Mouse (Mus musculus) stomach, embryonic 16.5 days (tissue): ENCODE results near the gene Rgsl1. TPM values are rescaled to one million over a fixed set of nuclear protein-coding genes. Genes with fewer than 3 reads are reported as not detected.
A peak's percentile ranks its signal among the peaks of the same experiment; 100 is the strongest.

Source experiments
- ATAC-seq: fragments of 200-750 bp; cut with Nextera tagmentation; 2 replicates; pipeline ENCODE4 v1.8.0; 2017; ENCODE audit warnings: moderate number of reproducible peaks, moderate TSS enrichment; ENCODE audit not compliant: insufficient read depth, low FRiP score
- H3K27ac ChIP-seq: fragments of 300-500 bp; sonication (generic); 2 replicates; pipeline ENCODE4 v1.5.1; 2014; ENCODE audit warnings: low read length
- H3K27me3 ChIP-seq: fragments of 300-500 bp; sonication (generic); 2 replicates; pipeline ENCODE4 v1.6.1; 2014; ENCODE audit warnings: low read length, control low read depth, mixed read lengths; ENCODE audit not compliant: control insufficient read depth, insufficient read depth
- H3K36me3 ChIP-seq: fragments of 300-500 bp; sonication (generic); 2 replicates; pipeline ENCODE4 v1.6.1; 2014; ENCODE audit warnings: low read length; ENCODE audit not compliant: control insufficient read depth, insufficient read depth
- H3K4me1 ChIP-seq: fragments of 300-500 bp; sonication (generic); 2 replicates; pipeline ENCODE4 v1.6.1; 2014; ENCODE audit warnings: low read length, control low read depth, mixed read lengths; ENCODE audit not compliant: control insufficient read depth, insufficient read depth
- H3K4me2 ChIP-seq: fragments of 300-500 bp; sonication (generic); 2 replicates; pipeline ENCODE4 v1.6.1; 2014; ENCODE audit warnings: low read depth, low read length, mixed read lengths
- H3K4me3 ChIP-seq: fragments of 300-500 bp; sonication (generic); replicated peaks from 2 replicates; pipeline ENCODE4 v1.5.1; 2014; ENCODE audit warnings: mild to moderate bottlenecking, low read length
- H3K9ac ChIP-seq: fragments of 300-500 bp; sonication (generic); 2 replicates; pipeline ENCODE4 v1.6.1; 2014; ENCODE audit warnings: low read length
- H3K9me3 ChIP-seq: fragments of 300-500 bp; sonication (generic); replicated peaks from 2 replicates; pipeline ENCODE4 v1.6.1; 2016; ENCODE audit warnings: low read length, control low read depth; ENCODE audit not compliant: control insufficient read depth
- WGBS: fragments of 180-500 bp; shearing (Covaris S2); extraction: QIAGEN DNeasy Blood & Tissue Kit; methylation state at CpG from one replicate; pipeline ENCODE4 v1.1.7; 2014; 5-methylcytosine and 5-hydroxymethylcytosine counted together
- polyA plus RNA-seq: library from polyadenylated mRNA; unstranded; fragments of >200 nt; fragmentation: Nextera tagmentation; extraction: Ambion mirVana; gene quantifications from 2 replicates; pipeline ENCODE4 v1.2.1, GENCODE M21; 2015

The Rgsl1 gene
- polyA plus RNA-seq, 1 experiment from 2014 or later: 0.12 TPM

DNA sequence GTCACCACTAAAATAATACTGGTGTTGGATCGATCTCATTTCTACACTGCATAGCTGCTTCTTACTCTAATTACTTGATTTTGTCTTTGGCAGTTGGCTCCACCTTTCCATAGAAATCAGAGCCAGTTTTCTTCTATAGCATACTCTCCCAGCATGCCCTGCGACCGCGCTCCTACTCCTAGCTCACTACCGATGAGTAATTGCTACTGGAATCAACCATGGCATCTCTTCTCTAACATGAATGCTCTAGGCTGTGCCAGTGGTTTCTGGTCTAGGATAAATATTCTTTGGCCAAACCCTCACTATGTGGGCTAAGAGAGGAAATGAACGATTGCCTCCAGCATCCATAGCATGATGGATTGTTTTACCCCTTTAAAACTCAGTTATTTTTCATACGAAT is 2.5 kb upstream of the Rgsl1 start:
- Histone ChIP-seq H3K27ac (no peak overlapping the region), H3K27me3 (no peaks in the 10 kb centered on the region), H3K9me3 (no peaks in the 10 kb centered on the region), H3K4me2 (no peak overlapping the region), H3K9ac (no peak overlapping the region), H3K4me3 (no peak overlapping the region), H3K36me3 (no peaks in the 10 kb centered on the region), H3K4me1 (no peaks in the 10 kb centered on the region)
- 83% methylated on average over 7 of the region's 7 CpGs for WGBS
- no peak for ATAC-seq

DNA sequence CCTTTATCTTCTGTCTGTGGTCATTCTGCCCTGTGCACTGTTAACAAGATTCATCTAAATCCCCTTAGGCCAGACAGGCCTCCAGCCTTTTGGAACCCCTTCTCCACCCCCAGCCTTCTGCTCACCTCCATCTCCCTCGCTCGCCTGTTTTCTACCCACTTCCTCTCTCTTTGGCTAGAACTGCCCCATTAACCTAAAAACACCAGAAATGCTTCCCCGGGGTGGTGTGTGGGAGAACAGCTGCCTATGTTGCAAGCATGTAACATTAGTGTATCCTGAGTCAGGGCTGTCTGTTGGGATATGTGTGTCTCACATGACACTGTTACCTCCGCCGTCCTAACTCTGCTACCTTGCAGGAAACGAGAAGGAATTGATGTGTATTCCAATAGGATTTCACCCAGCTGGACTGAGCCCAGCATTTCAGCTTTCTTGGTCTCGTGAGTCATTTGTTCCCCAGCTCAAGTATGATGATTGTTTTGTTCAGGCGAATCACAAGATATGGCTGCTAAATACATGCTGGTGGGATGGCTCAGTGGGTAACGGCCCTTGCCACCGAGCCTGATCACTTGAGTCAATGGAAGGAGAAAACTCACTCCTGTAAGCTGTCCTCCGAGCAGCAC is 1.7 kb downstream of the Rgsl1 start:
- H3K4me3 ChIP-seq: no peak overlapping the region
- no peaks in the 10 kb centered on the region for H3K4me1 ChIP-seq
- ATAC-seq: no peak
- no peaks in the 10 kb centered on the region for H3K27me3 ChIP-seq
- H3K36me3 ChIP-seq: no peaks in the 10 kb centered on the region
- no peak overlapping the region for H3K9ac ChIP-seq
- no peaks in the 10 kb centered on the region for H3K9me3 ChIP-seq
- 77% methylated on average over 11 of the region's 11 CpGs for WGBS
- no peak overlapping the region for H3K4me2 ChIP-seq
- no peak overlapping the region for H3K27ac ChIP-seq

DNA sequence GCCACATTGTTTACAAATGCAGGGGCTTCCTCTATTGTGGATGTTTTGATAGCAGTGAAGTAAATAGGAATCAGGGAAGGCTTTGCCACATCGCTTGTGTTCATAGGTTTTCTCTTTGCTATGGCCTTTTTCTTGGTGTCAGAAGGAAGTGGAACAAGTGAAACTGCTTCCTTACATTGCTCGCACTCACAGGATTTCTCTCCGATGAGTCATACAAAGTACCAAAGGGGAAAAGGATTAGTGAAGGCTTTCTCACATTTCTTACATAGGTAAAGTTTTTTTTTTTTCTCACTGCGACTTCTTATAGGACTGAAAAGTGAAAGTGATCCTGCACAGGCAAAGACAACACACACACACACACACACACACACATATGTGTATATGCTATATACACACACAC is 7.9 kb downstream of the Rgsl1 start:
- no peak for ATAC-seq
- H3K27me3 ChIP-seq: no peaks in the 10 kb centered on the region
- 0 out of 2 replicates have a peak, but pooled peaks cover 3% of the 10 kb centered on the region for H3K4me1 ChIP-seq
- 51% methylated on average over 4 of the region's 4 CpGs for WGBS
- H3K9me3 ChIP-seq: no peaks in the 10 kb centered on the region
- H3K27ac ChIP-seq: no peak overlapping the region
- no peak overlapping the region for H3K4me3 ChIP-seq
- no peak overlapping the region for H3K4me2 ChIP-seq
- H3K9ac ChIP-seq: no peak overlapping the region
- H3K36me3 ChIP-seq: no peaks in the 10 kb centered on the region

DNA sequence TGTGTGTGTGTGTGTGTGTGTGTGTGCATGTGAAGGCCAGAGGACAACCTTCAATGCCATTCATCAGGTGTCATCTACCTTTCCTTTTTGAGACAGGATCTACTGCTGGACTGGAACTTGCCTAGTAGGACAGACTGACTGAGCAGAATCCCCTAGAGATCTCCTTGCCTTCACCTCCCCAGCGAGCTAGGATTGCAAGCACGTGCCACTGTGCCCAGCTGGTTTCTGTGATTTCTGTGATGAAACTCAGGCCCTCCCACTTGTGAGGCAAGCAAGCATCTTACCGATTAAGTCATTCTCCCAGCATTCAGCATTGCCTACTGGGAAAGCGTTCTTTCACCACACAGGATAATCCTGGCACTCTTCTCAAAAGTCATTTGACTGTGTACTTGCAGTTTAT is 13.2 kb downstream of the Rgsl1 start:
- WGBS: 70% methylated on average over 4 of the region's 4 CpGs
- Histone ChIP-seq H3K36me3 (no peaks in the 10 kb centered on the region), H3K4me3 (no peak overlapping the region), H3K27me3 (no peaks in the 10 kb centered on the region), H3K4me1 (0 out of 2 replicates have a peak, but pooled peaks cover 1% of the 10 kb centered on the region), H3K9ac (no peak overlapping the region), H3K27ac (no peak overlapping the region), H3K4me2 (no peak overlapping the region), H3K9me3 (no peaks in the 10 kb centered on the region)
- no peak for ATAC-seq

DNA sequence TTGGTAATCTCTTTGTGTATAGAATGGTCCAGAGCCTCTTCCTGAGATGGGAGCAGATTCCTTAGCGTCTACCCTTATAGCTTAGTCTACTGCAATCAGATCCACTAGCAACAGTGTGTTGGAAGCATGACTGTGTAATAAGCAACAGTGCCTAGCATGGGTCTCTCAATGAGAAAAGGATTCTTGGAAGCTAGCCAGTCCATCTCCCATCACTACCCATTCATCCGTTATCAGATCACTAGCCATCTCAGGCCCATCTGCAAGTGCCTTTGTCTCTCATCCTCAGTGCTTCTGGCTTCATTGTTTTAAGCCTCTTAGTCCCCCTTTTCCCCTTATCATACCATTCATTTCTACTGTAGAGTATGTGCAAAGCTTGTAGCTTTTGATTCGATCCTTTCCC is 23.7 kb downstream of the Rgsl1 start:
- H3K4me2 ChIP-seq: no peak overlapping the region
- no peaks in the 10 kb centered on the region for H3K27me3 ChIP-seq
- no peak for ATAC-seq
- H3K9ac ChIP-seq: no peak overlapping the region
- H3K36me3 ChIP-seq: no peaks in the 10 kb centered on the region
- no peaks in the 10 kb centered on the region for H3K4me1 ChIP-seq
- 84% methylated on average over 3 of the region's 3 CpGs for WGBS
- H3K4me3 ChIP-seq: no peak overlapping the region
- H3K27ac ChIP-seq: no peak overlapping the region
- no peaks in the 10 kb centered on the region for H3K9me3 ChIP-seq

DNA sequence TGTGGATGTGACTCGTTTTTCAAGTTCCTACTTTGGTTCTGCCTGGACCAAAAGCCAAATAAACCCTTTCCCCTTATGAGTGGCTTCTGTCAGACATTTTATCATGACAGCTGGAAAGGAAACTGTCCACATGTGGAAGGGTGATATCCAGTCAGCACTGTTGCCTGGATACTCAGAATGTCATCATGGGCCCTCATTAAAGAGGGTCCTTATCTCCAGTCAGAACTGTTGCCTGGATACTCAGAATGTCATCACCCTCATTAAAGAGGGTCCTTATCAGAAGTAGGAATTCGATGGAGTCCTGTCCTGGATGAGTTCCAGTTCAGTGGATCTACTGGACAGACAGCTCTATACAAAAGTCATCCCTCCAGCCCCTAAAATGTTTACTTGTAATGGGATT is 29.7 kb downstream of the Rgsl1 start:
- H3K27me3 ChIP-seq: no peaks in the 10 kb centered on the region
- H3K4me2 ChIP-seq: no peak overlapping the region
- no peaks in the 10 kb centered on the region for H3K9me3 ChIP-seq
- no peak overlapping the region for H3K9ac ChIP-seq
- no peak overlapping the region for H3K4me3 ChIP-seq
- H3K36me3 ChIP-seq: no peaks in the 10 kb centered on the region
- WGBS: 26% methylated on average over 2 of the region's 2 CpGs
- no peak for ATAC-seq
- no peak overlapping the region for H3K27ac ChIP-seq
- no peaks in the 10 kb centered on the region for H3K4me1 ChIP-seq

DNA sequence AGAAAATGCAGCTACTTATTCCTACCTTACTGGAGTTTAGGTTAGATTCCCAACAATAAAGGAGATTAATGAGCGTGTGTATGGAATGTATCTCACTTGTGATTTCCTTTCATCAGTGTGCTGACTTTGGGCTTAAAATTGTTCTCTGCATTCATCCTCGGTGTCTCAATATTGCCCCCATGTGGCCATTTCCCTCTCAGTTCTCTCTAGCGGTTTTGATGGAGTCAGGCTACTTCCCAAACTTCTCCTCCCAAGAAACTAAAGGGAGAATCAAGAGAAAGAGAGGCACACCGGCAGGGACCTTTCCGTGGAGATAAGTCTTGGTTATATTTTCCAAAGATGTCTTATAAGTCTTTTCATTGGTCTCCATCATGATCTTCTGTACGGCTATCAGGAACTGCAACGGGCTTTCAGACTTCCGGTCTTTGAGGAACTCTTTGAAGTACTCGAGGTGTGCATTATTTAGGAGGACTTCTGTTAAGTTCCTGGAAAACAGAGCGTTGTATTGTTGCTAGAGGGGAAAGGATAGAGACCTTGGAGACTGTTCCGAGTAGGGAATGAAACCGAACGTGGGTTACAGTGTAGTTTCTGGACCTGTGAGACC is 36.5 kb downstream of the Rgsl1 start:
- H3K9me3 ChIP-seq: no peaks in the 10 kb centered on the region
- 46% methylated on average over 13 of the region's 13 CpGs for WGBS
- no peak overlapping the region for H3K4me2 ChIP-seq
- H3K36me3 ChIP-seq: no peaks in the 10 kb centered on the region
- H3K27me3 ChIP-seq: no peaks in the 10 kb centered on the region
- no peak for ATAC-seq
- no peaks in the 10 kb centered on the region for H3K4me1 ChIP-seq
- no peak overlapping the region for H3K27ac ChIP-seq
- H3K9ac ChIP-seq: no peak overlapping the region
- H3K4me3 ChIP-seq: no peak overlapping the region

DNA sequence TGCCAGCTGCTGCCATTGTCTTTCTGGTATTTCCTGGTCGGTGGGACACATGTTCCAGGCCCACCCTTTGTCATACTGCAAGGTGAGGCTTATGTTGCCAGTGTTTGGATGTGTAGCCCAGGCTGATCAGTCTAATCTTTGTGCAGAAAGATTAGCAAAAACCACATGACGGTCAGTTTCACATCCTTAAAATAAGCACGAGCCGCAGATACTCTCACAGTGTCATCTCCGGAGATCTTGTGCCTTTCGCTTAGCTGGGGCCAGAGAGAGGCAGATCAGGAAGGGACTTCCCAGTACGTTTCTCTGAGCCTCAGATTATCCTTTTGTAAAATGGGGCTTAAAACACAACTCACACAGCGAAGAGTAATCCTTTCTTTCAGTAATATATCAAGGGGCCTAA is 40.4 kb downstream of the Rgsl1 start:
- WGBS: 77% methylated on average over 8 of the region's 8 CpGs
- no peak overlapping the region for H3K4me3 ChIP-seq
- no peak for ATAC-seq
- H3K27me3 ChIP-seq: no peaks in the 10 kb centered on the region
- no peaks in the 10 kb centered on the region for H3K36me3 ChIP-seq
- H3K9ac ChIP-seq: no peak overlapping the region
- no peak overlapping the region for H3K27ac ChIP-seq
- no peak overlapping the region for H3K4me2 ChIP-seq
- no peaks in the 10 kb centered on the region for H3K4me1 ChIP-seq
- H3K9me3 ChIP-seq: no peaks in the 10 kb centered on the region

DNA sequence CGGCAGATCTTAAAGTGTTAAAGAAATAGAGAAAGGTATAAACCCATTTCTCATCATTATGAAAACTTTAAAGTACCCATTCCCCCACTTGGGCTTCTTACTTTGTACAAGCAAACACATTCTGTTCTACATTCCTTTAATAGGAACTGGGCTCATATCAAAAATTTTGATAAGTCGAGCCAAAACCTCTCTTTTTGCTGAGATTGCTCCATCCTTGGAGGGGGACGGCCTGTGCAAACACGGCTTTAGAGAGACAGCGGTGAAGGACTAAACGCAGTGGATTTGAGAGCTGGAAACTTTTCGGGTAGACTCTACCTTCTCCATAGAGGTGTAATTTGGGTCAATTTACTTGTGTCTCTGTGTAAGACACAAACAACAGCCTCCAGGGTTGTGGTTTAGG is 41.3 kb downstream of the Rgsl1 start:
- no peak overlapping the region for H3K4me3 ChIP-seq
- H3K9ac ChIP-seq: no peak overlapping the region
- no peak overlapping the region for H3K4me2 ChIP-seq
- no peaks in the 10 kb centered on the region for H3K27me3 ChIP-seq
- no peaks in the 10 kb centered on the region for H3K4me1 ChIP-seq
- no peaks in the 10 kb centered on the region for H3K9me3 ChIP-seq
- H3K36me3 ChIP-seq: no peaks in the 10 kb centered on the region
- ATAC-seq: no peak
- WGBS: 76% methylated on average over 7 of the region's 7 CpGs
- H3K27ac ChIP-seq: 0 out of 2 replicates have a peak overlapping the region, but pooled peaks have one; percentile 9
